Mouse (Mus musculus) heart, postnatal 0 days (tissue): ENCODE measurements at regions not wholly inside any gene's neighbourhood (a gene's known extent, or its start where the extent isn't known, plus 50 kb on each side); places are given as distances from the start of the nearest gene placed in this dataset.

Experiments used
- ATAC-seq: fragments of 200-750 bp; cut with Nextera tagmentation; 2 replicates; pipeline ENCODE4 v1.8.0; 2017; ENCODE audit warnings: low read depth, moderate number of reproducible peaks, moderate library complexity; ENCODE audit not compliant: insufficient read depth
- DNase-seq: peaks from one replicate; pipeline ENCODE4 v3.0.0-alpha.2; 2016; ENCODE audit warnings: low spot score
- H3K27ac ChIP-seq: fragments of 300-500 bp; sonication (generic); 2 replicates; pipeline ENCODE4 v1.5.1; 2014; ENCODE audit warnings: low read depth, mild to moderate bottlenecking
- H3K27me3 ChIP-seq: fragments of 300-500 bp; sonication (generic); 2 replicates; pipeline ENCODE4 v1.6.1; 2014; ENCODE audit warnings: low read length, mixed read lengths; ENCODE audit not compliant: control insufficient read depth, insufficient read depth
- H3K36me3 ChIP-seq: fragments of 300-500 bp; sonication (generic); replicated peaks from 2 replicates; pipeline ENCODE4 v1.6.1; 2014; ENCODE audit warnings: low read length, mixed read lengths; ENCODE audit not compliant: control insufficient read depth, insufficient read depth
- H3K4me1 ChIP-seq: fragments of 300-500 bp; sonication (generic); 2 replicates; pipeline ENCODE4 v1.6.1; 2014; ENCODE audit warnings: antibody characterized with exemption; ENCODE audit not compliant: control insufficient read depth, insufficient read depth
- H3K4me2 ChIP-seq: fragments of 300-500 bp; sonication (generic); 2 replicates; pipeline ENCODE4 v1.6.1; 2014; ENCODE audit warnings: low read depth, mild to moderate bottlenecking, low read length, moderate library complexity
- H3K4me3 ChIP-seq: fragments of 300-500 bp; sonication (generic); 2 replicates; pipeline ENCODE4 v1.5.1; 2014; ENCODE audit warnings: low read depth, low read length
- H3K9ac ChIP-seq: fragments of 300-500 bp; sonication (generic); replicated peaks from 2 replicates; pipeline ENCODE4 v1.6.1; 2014; ENCODE audit warnings: low read depth, low read length, mixed read lengths
- H3K9me3 ChIP-seq: fragments of 300-500 bp; sonication (generic); replicated peaks from 2 replicates; pipeline ENCODE4 v1.6.1; 2016; ENCODE audit warnings: low read length; ENCODE audit not compliant: control insufficient read depth
- CTCF ChIP-seq: IDR thresholded peaks from 2 replicates; pipeline ENCODE4 v1.5.1; 2016; ENCODE audit warnings: antibody characterized with exemption, control low read depth, low read depth
- EP300 ChIP-seq: IDR thresholded peaks from 2 replicates; pipeline ENCODE4 v1.6.1; 2016; ENCODE audit warnings: antibody characterized with exemption, low read depth
- WGBS: fragments of 180-500 bp; shearing (Covaris S2); extraction: QIAGEN DNeasy Blood & Tissue Kit; methylation state at CpG from one replicate; pipeline ENCODE4 v1.1.7; 2014; 5-methylcytosine and 5-hydroxymethylcytosine counted together

DNA sequence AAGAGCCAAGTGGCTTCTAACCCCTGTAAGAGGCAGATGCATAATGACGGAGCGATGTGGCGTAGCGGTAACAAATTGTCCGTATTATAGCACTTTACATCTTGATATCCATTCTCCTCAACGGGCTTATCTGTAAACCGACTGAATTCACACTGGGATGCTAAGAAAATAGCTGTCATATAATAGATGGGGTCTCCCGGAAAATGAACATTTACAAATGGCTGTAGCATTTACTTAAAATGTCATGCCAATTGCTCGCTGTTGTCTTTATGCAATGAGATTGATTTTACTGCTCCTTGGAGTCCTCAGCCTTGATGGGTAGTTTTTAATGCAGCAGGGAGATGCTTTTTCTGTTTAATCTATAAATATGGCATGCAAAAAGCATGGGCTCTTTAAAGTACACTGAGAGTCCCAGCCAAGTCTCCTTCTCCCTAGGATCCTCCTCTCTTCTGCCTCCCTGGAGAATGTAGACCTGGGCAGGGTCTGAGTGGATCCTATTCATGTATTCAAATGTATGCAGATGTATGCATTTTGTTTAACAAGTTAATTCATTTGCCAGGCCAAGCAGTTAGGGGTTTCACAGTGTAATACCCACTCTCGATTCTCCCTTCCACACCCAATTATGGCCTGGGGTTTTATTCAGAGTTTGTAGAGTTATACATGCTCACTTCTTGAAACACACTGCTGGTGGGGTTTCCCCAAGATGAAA, 233.9 kb upstream of the Sdk2 start:
- Histone ChIP-seq H3K9ac (no peak overlapping the region), H3K27me3 (no peaks in the 10 kb centered on the region), H3K27ac (no peak overlapping the region), H3K9me3 (no peaks in the 10 kb centered on the region), H3K4me2 (no peak overlapping the region), H3K36me3 (no peaks in the 10 kb centered on the region), H3K4me3 (no peak overlapping the region), H3K4me1 (no peaks in the 10 kb centered on the region)
- no peak for TF ChIP-seq CTCF
- DNase-seq (no peak), ATAC-seq (no peak)
- 80% methylated on average over 10 of the region's 10 CpGs for WGBS

DNA sequence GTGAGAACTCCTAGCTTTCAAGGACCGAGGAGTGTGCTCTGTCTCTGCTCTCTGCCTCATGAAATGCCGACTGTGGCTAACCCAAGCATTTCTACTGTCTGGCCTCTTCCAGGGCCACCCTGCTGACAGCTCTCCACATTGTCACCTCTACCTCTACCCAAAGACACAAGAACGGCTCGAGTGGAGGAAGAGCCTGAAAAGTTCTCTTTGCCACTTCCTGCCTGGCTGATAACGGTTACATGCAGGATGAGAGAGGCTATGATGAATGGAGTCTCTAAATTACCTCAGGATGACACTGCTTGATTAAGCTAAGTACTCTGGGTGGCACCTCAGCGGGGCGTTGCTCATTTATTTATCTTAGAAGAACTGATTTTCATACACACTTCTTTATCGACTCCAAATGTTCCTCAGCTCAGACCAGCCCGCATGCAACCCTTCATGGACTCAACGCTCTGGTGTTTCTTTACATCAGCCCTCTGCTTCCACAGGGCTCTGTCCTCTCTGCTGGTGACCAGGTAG, 230.0 kb upstream of the Sdk2 start:
- no peak overlapping the region for H3K9ac ChIP-seq
- no peak overlapping the region for H3K4me3 ChIP-seq
- TF ChIP-seq CTCF (no peak), EP300 (no peak)
- no peaks in the 10 kb centered on the region for H3K27me3 ChIP-seq
- H3K27ac ChIP-seq: no peak overlapping the region
- no peaks in the 10 kb centered on the region; the same call in 1 of the 2 replicates for H3K4me1 ChIP-seq
- WGBS: 40% methylated on average over 10 of the region's 10 CpGs
- ATAC-seq: no peak
- H3K36me3 ChIP-seq: no peaks in the 10 kb centered on the region
- H3K9me3 ChIP-seq: no peaks in the 10 kb centered on the region
- no peak for DNase-seq
- H3K4me2 ChIP-seq: no peak overlapping the region

DNA sequence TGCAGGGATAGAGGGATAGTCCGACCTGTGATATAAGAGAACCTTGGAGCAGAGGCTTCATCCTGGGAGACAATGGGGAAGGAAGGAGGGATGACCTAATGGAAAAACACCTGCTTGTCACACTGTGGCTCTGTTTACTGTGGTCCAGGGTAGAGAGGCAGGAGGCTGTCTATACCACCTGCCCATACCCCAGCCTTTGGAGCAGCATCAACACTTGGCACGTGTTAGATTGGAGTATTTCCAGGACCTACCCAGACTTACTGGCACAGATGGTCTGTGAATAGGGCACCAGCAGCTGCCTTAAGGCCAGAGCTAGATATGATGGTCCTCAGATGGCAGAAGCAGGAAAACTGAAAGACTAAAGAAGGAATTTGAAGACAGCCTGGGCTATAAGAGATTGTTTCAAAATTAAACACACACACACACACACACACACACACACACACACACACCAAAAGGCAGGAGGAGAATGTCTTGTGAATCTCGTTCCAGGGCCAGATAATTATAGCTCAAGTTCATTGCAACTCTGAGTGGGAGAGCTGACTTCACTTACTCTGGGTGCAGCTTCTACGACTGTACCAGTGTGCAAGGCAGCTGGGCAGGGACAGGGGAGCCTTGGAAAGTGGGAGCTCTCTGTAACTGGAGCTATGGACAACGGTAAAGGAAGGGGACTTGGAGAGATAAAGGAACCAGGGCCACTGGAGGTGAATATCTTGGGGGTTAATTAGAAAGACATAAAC, 227.8 kb upstream of the Sdk2 start:
- Histone ChIP-seq H3K9ac (no peak overlapping the region), H3K4me1 (no peaks in the 10 kb centered on the region; the same call in 1 of the 2 replicates), H3K4me3 (no peak overlapping the region), H3K36me3 (no peaks in the 10 kb centered on the region), H3K27me3 (no peaks in the 10 kb centered on the region), H3K4me2 (no peak overlapping the region), H3K9me3 (no peaks in the 10 kb centered on the region), H3K27ac (no peak overlapping the region)
- ATAC-seq (no peak), DNase-seq (no peak)
- WGBS: 28% methylated on average over 5 of the region's 5 CpGs
- no peak for TF ChIP-seq CTCF
- no peak for TF ChIP-seq EP300

GRCm38 (mm10) chr11:114291258-114291657, 224.4 kb upstream of the Sdk2 start:
- no peak for TF ChIP-seq EP300
- no peak for TF ChIP-seq CTCF
- DNase-seq (no peak), ATAC-seq (no peak)
- WGBS: 83% methylated on average over 5 of the region's 5 CpGs
- Histone ChIP-seq H3K4me3 (no peak overlapping the region), H3K36me3 (no peaks in the 10 kb centered on the region), H3K4me2 (no peak overlapping the region), H3K9me3 (no peaks in the 10 kb centered on the region), H3K27me3 (no peaks in the 10 kb centered on the region), H3K9ac (no peak overlapping the region), H3K4me1 (no peaks in the 10 kb centered on the region; the same call in 1 of the 2 replicates), H3K27ac (no peak overlapping the region)

GRCm38 (mm10) chr11:114289946-114290345, 223.1 kb upstream of the Sdk2 start:
- Histone ChIP-seq H3K4me3 (no peak overlapping the region), H3K36me3 (no peaks in the 10 kb centered on the region), H3K27ac (no peak overlapping the region), H3K9ac (no peak overlapping the region), H3K27me3 (no peaks in the 10 kb centered on the region), H3K4me2 (no peak overlapping the region), H3K4me1 (no peaks in the 10 kb centered on the region; the same call in 1 of the 2 replicates), H3K9me3 (no peaks in the 10 kb centered on the region)
- ATAC-seq: no peak
- WGBS: 93% methylated on average over 1 of the region's 1 CpGs
- TF ChIP-seq EP300: no peak
- TF ChIP-seq CTCF: no peak
- DNase-seq: no peak
